Mouse (Mus musculus) ES-Bruce4 (cell line): ENCODE data around the gene Scamp4.

ENCODE experiments used
- CTCF ChIP-seq: IDR thresholded peaks from one replicate; pipeline ENCODE4 v1.8.1; 2011; ENCODE audit warnings: low read depth, low read length
- EP300 ChIP-seq: IDR thresholded peaks from 2 replicates; pipeline ENCODE4 v1.6.1; 2011; ENCODE audit warnings: low read depth, low read length; ENCODE audit not compliant: insufficient read depth
- POLR2A ChIP-seq: IDR thresholded peaks from one replicate; pipeline ENCODE4 v1.8.1; 2011; ENCODE audit warnings: low read length; ENCODE audit not compliant: insufficient read depth

- TF ChIP-seq CTCF, result no peak
- TF ChIP-seq EP300, result no peak
- TF ChIP-seq POLR2A, result no peak
These were observed 52.9 kb downstream of the Scamp4 start for GRCm38 (mm10) chr10:80655406-80656129.
